In genomic region chr1:50962649-50963000, GRCm38 (mm10) we compare ENCODE assay signal across 10 mouse cellular contexts.
DNase-seq lines count a peak whose midpoint lies in the region; ATAC-seq and TF ChIP-seq lines count a peak whose summit lies in the region.
"Had no signal": no experiment of that assay in that cellular context is flagged by ENCODE, and none has a peak within 500 bp of the region (broad histone marks: within the 10 kb centered on the region; RNA-seq: fewer than 3 reads in every experiment).

No protein-coding gene starts in this region.

- no peaks in the 10 kb centered on the region for H3K36me3 ChIP-seq in heart, postnatal 0 days (replicated peaks; ENCODE audit: control insufficient read depth, insufficient read depth, low read length)
- H3K36me3 ChIP-seq in heart, embryonic 11.5 days (ENCODE audit: control insufficient read depth, insufficient read depth, low read length) = no peaks in the 10 kb centered on the region
- H3K36me3 ChIP-seq: forebrain, embryonic 10.5 days; limb, embryonic 12.5 days had no signal

- H3K9ac ChIP-seq in heart, postnatal 0 days (replicated peaks; ENCODE audit: low read depth, low read length) = no peak overlapping the region
- no peak overlapping the region for H3K9ac ChIP-seq in heart, embryonic 11.5 days (ENCODE audit: low read depth, low read length)
- H3K9ac ChIP-seq: limb, embryonic 12.5 days had no signal

- H3K4me3 ChIP-seq in heart, postnatal 0 days (ENCODE audit: low read depth, low read length) = no peak overlapping the region; the same call in 1 of the 2 replicates
- H3K4me3 ChIP-seq in heart, embryonic 11.5 days (ENCODE audit: low read depth, low read length) = no peak overlapping the region
- H3K4me3 ChIP-seq in lung, adult 2 months (replicated peaks; ENCODE audit: extremely low read depth, low read depth, low read length) = peak overlapping the region; percentile 63
- H3K4me3 ChIP-seq: forebrain, embryonic 10.5 days; limb, embryonic 12.5 days had no signal

- peak overlapping the region; percentile 41; the same call in 1 of the 2 replicates for H3K4me2 ChIP-seq in heart, postnatal 0 days (ENCODE audit: low read depth, low read length)
- no peak overlapping the region for H3K4me2 ChIP-seq in heart, embryonic 11.5 days
- H3K4me2 ChIP-seq: limb, embryonic 12.5 days had no signal

- TF ChIP-seq CTCF in heart, postnatal 0 days (IDR thresholded peaks at IDR 0.05; ENCODE audit: low read depth) = no peak
- TF ChIP-seq CTCF in lung, adult 2 months (IDR thresholded peaks at IDR 0.05; ENCODE audit: insufficient read depth, low read length) = no peak

- WGBS in heart, postnatal 0 days = 43% methylated on average over 4 of the region's 4 CpGs
- WGBS in heart, embryonic 11.5 days (ENCODE audit: insufficient replicate concordance) = 56% methylated on average over 4 of the region's 4 CpGs
- 14% methylated on average over 4 of the region's 4 CpGs for WGBS in lung, adult 2 months

- H3K4me1 ChIP-seq in heart, postnatal 0 days (ENCODE audit: control insufficient read depth, insufficient read depth) = no peaks in the 10 kb centered on the region
- no peaks in the 10 kb centered on the region for H3K4me1 ChIP-seq in heart, embryonic 11.5 days (ENCODE audit: control insufficient read depth, insufficient read depth, low read length)
- peaks cover 5% of the 10 kb centered on the region; the same call in 1 of the 2 replicates for H3K4me1 ChIP-seq in lung, adult 2 months (ENCODE audit: control insufficient read depth, insufficient read depth, low read length)
- H3K4me1 ChIP-seq: forebrain, embryonic 10.5 days; limb, embryonic 12.5 days had no signal

- H3K9me3 ChIP-seq in heart, postnatal 0 days (replicated peaks; ENCODE audit: control insufficient read depth, low read length) = no peaks in the 10 kb centered on the region
- H3K9me3 ChIP-seq in heart, embryonic 11.5 days (replicated peaks; ENCODE audit: control insufficient read depth, low read length) = no peaks in the 10 kb centered on the region
- H3K9me3 ChIP-seq: forebrain, embryonic 10.5 days; limb, embryonic 12.5 days had no signal

- DNase-seq in heart, postnatal 0 days (ENCODE audit: low spot score) = no peak
- peak; percentile 9 for DNase-seq in lung, adult 2 months
- DNase-seq in lung, postnatal 4 days = no peak
- DNase-seq in heart, postnatal 36 days = peak; percentile 9 to 13
- DNase-seq in right cerebral cortex, postnatal 14 days = no peak
- DNase-seq in spleen, postnatal 36 days (ENCODE audit: low spot score in 2 of 2) = no peak

- no peak for TF ChIP-seq EP300 in heart, postnatal 0 days (IDR thresholded peaks at IDR 0.05; ENCODE audit: low read depth)

- no peaks in the 10 kb centered on the region for H3K27me3 ChIP-seq in heart, postnatal 0 days (ENCODE audit: control insufficient read depth, insufficient read depth, low read length)
- no peaks in the 10 kb centered on the region for H3K27me3 ChIP-seq in heart, embryonic 11.5 days (ENCODE audit: control insufficient read depth, insufficient read depth, low read length)
- H3K27me3 ChIP-seq: limb, embryonic 12.5 days had no signal

- no peak for TF ChIP-seq POLR2A in lung, adult 2 months (IDR thresholded peaks at IDR 0.05; ENCODE audit: borderline replicate concordance, extremely low read depth, low read depth, low read length)

- no peak for ATAC-seq in heart, postnatal 0 days (ENCODE audit: insufficient read depth, low read depth)
- ATAC-seq in heart, embryonic 11.5 days (replicated peaks; ENCODE audit: insufficient number of reproducible peaks, low FRiP score, low TSS enrichment) = no peak
- ATAC-seq in common myeloid progenitor, adult 5-6 weeks (replicated peaks; ENCODE audit: low read depth, poor library complexity, severe bottlenecking) = peak; percentile 53

- intact Hi-C loops in heart, postnatal 36 days (cut with DNase I) = loop anchor here (1.0 to 5.0 kb wide), 5 partner anchors 145 to 372 kb away; no protein-coding TSS in a partner anchor

- H3K27ac ChIP-seq in heart, postnatal 0 days (ENCODE audit: low read depth) = peak overlapping the region; percentile 46
- H3K27ac ChIP-seq in heart, embryonic 11.5 days (ENCODE audit: low read depth, low read length) = no peak overlapping the region
- H3K27ac ChIP-seq: forebrain, embryonic 10.5 days; limb, embryonic 12.5 days had no signal

Comparison
In these comparisons a context has a peak if more than half of its experiments do, and no peak if none do; other contexts are left out.
1. DNase-seq: peak in lung, adult 2 months (single experiment) and heart, postnatal 36 days (2 of 2); none in heart, postnatal 0 days (single experiment), lung, postnatal 4 days (0 of 2), right cerebral cortex, postnatal 14 days (single experiment) and spleen, postnatal 36 days (0 of 2).